ENCODE assay signal across 28 mouse cellular contexts in genomic region chr9:43636372-43636965, GRCm38 (mm10).
A peak's percentile ranks its signal among the peaks of the same experiment; 100 is the strongest.
DNase-seq lines count a peak whose midpoint lies in the region; ATAC-seq and TF ChIP-seq lines count a peak whose summit lies in the region.
"Had no signal": no experiment of that assay in that cellular context is flagged by ENCODE, and none has a peak within 500 bp of the region (broad histone marks: within the 10 kb centered on the region; RNA-seq: fewer than 3 reads in every experiment).

No protein-coding gene starts in this region.

- H3K9ac ChIP-seq in midbrain, embryonic 11.5 days (ENCODE audit: low read length): no peak overlapping the region
- H3K9ac ChIP-seq in midbrain, embryonic 14.5 days (replicated peaks; ENCODE audit: low read length): no peak overlapping the region
- H3K9ac ChIP-seq: embryonic facial prominence, embryonic 12.5 days; embryonic facial prominence, embryonic 15.5 days; forebrain, embryonic 15.5 days; heart, embryonic 12.5 days; heart, embryonic 15.5 days; hindbrain, embryonic 13.5 days had no signal

- no peak overlapping the region for H3K4me2 ChIP-seq in midbrain, embryonic 11.5 days
- no peak overlapping the region for H3K4me2 ChIP-seq in midbrain, embryonic 14.5 days (ENCODE audit: low read length)
- H3K4me2 ChIP-seq: embryonic facial prominence, embryonic 12.5 days; embryonic facial prominence, embryonic 15.5 days; forebrain, embryonic 15.5 days; heart, embryonic 12.5 days; heart, embryonic 15.5 days; hindbrain, embryonic 13.5 days had no signal

- no peak for TF ChIP-seq POLR2A in kidney, adult 2 months (IDR thresholded peaks at IDR 0.05; ENCODE audit: low read depth, low read length)

- no peaks in the 10 kb centered on the region for H3K36me3 ChIP-seq in kidney, adult 2 months (ENCODE audit: control insufficient read depth, insufficient read depth, low read length)
- H3K36me3 ChIP-seq in midbrain, embryonic 11.5 days (ENCODE audit: control insufficient read depth, insufficient read depth, low read length): no peaks in the 10 kb centered on the region
- H3K36me3 ChIP-seq in midbrain, embryonic 14.5 days (ENCODE audit: control insufficient read depth, insufficient read depth, low read length): no peaks in the 10 kb centered on the region
- H3K36me3 ChIP-seq: embryonic facial prominence, embryonic 12.5 days; embryonic facial prominence, embryonic 15.5 days; forebrain, embryonic 15.5 days; G1E; heart, embryonic 12.5 days; heart, embryonic 15.5 days; hindbrain, embryonic 10.5 days; hindbrain, embryonic 13.5 days had no signal

- no peaks in the 10 kb centered on the region; the same call in 1 of the 2 replicates for H3K27me3 ChIP-seq in kidney, adult 2 months (replicated peaks; ENCODE audit: control insufficient read depth, insufficient read depth, low read length)
- H3K27me3 ChIP-seq in midbrain, embryonic 11.5 days (ENCODE audit: control insufficient read depth, insufficient read depth, low read length): no peaks in the 10 kb centered on the region
- peaks cover 2% of the 10 kb centered on the region; the same call in 1 of the 2 replicates for H3K27me3 ChIP-seq in midbrain, embryonic 14.5 days (ENCODE audit: control insufficient read depth, insufficient read depth, low read length)
- H3K27me3 ChIP-seq: embryonic facial prominence, embryonic 15.5 days; forebrain, embryonic 15.5 days; hindbrain, embryonic 13.5 days had no signal

- no peak overlapping the region for H3K27ac ChIP-seq in kidney, adult 2 months (ENCODE audit: insufficient read depth, low read depth, low read length)
- H3K27ac ChIP-seq in midbrain, embryonic 11.5 days (ENCODE audit: low read depth, low read length): no peak overlapping the region
- H3K27ac ChIP-seq in midbrain, embryonic 14.5 days (replicated peaks; ENCODE audit: low read depth, low read length): no peak overlapping the region
- H3K27ac ChIP-seq: embryonic facial prominence, embryonic 12.5 days; embryonic facial prominence, embryonic 15.5 days; forebrain, embryonic 15.5 days; heart, embryonic 15.5 days; hindbrain, embryonic 10.5 days; hindbrain, embryonic 13.5 days had no signal

- DNase-seq in adrenal gland, postnatal 10 days: peak; percentile 43
- DNase-seq in adrenal gland, adult (ENCODE audit: inconsistent age in 2 of 2, low spot score in 1 of 2): no peak
- DNase-seq in kidney, adult 2 months: peak; percentile 59
- DNase-seq in kidney, postnatal 14 days: no peak
- DNase-seq in kidney, postnatal 25 days: peak; percentile 13 to 54
- no peak for DNase-seq in kidney, postnatal 4 days
- DNase-seq in midbrain, embryonic 11.5 days (ENCODE audit: low spot score, missing footprints): peak; percentile 73
- no peak for DNase-seq in midbrain, embryonic 14.5 days
- DNase-seq: adrenal gland, postnatal 14 days; B cell, adult 2 months; cerebellum, adult 11 months; cerebellum, adult 2 months; cerebellum, adult 9-11 months; cerebellum, postnatal 25 days; gastrocnemius, postnatal 25 days; heart, adult 18-20 months; heart, postnatal 10 days; heart, postnatal 36 days had no signal

- H3K4me3 ChIP-seq in kidney, adult 2 months (ENCODE audit: insufficient read depth, low read depth, low read length): no peak overlapping the region
- no peak overlapping the region for H3K4me3 ChIP-seq in midbrain, embryonic 11.5 days (ENCODE audit: low read depth, low read length)
- H3K4me3 ChIP-seq in midbrain, embryonic 14.5 days (replicated peaks; ENCODE audit: low read depth, low read length): no peak overlapping the region
- H3K4me3 ChIP-seq: embryonic facial prominence, embryonic 12.5 days; embryonic facial prominence, embryonic 15.5 days; forebrain, embryonic 15.5 days; heart, embryonic 12.5 days; heart, embryonic 15.5 days; hindbrain, embryonic 10.5 days; hindbrain, embryonic 13.5 days had no signal

- no peaks in the 10 kb centered on the region for H3K9me3 ChIP-seq in midbrain, embryonic 11.5 days (ENCODE audit: control insufficient read depth, low read length)
- no peaks in the 10 kb centered on the region for H3K9me3 ChIP-seq in midbrain, embryonic 14.5 days (ENCODE audit: control insufficient read depth, low read length)
- H3K9me3 ChIP-seq: embryonic facial prominence, embryonic 12.5 days; embryonic facial prominence, embryonic 15.5 days; forebrain, embryonic 15.5 days; heart, embryonic 12.5 days; heart, embryonic 15.5 days; hindbrain, embryonic 10.5 days; hindbrain, embryonic 13.5 days had no signal

- H3K4me1 ChIP-seq in kidney, adult 2 months (ENCODE audit: control insufficient read depth, insufficient read depth, low read length): no peaks in the 10 kb centered on the region
- no peaks in the 10 kb centered on the region for H3K4me1 ChIP-seq in midbrain, embryonic 11.5 days (ENCODE audit: control insufficient read depth, insufficient read depth, low read length)
- no peaks in the 10 kb centered on the region for H3K4me1 ChIP-seq in midbrain, embryonic 14.5 days (ENCODE audit: control insufficient read depth, insufficient read depth, low read length)
- H3K4me1 ChIP-seq: embryonic facial prominence, embryonic 12.5 days; embryonic facial prominence, embryonic 15.5 days; forebrain, embryonic 15.5 days; heart, embryonic 12.5 days; heart, embryonic 15.5 days; hindbrain, embryonic 13.5 days had no signal

- 71% methylated on average over 11 of the region's 11 CpGs for WGBS in kidney, adult 2 months
- WGBS in midbrain, embryonic 11.5 days: 86% methylated on average over 11 of the region's 11 CpGs
- WGBS in midbrain, embryonic 14.5 days: 83% methylated on average over 11 of the region's 11 CpGs

- no peak for TF ChIP-seq CTCF in kidney, adult 2 months (conservative IDR thresholded peaks at IDR 0.05; ENCODE audit: insufficient read depth, insufficient read length, low read depth, low read length)

- ATAC-seq in midbrain, embryonic 11.5 days (ENCODE audit: low FRiP score): no peak
- no peak for ATAC-seq in midbrain, embryonic 14.5 days (ENCODE audit: low FRiP score, low TSS enrichment)
- ATAC-seq: forebrain, embryonic 15.5 days; hindbrain, embryonic 16.5 days; Patski had no signal

Comparison
In these comparisons a context has a peak if more than half of its experiments do, and no peak if none do; other contexts are left out.
1. DNase-seq: peak in adrenal gland, postnatal 10 days (single experiment), kidney, adult 2 months (single experiment), kidney, postnatal 25 days (2 of 2) and midbrain, embryonic 11.5 days (single experiment); none in adrenal gland, adult (0 of 2), kidney, postnatal 14 days (single experiment), kidney, postnatal 4 days (0 of 2) and midbrain, embryonic 14.5 days (single experiment).